Mouse (Mus musculus): ENCODE results near the gene Fam129c. TPM values are rescaled to one million over a fixed set of nuclear protein-coding genes. Genes with fewer than 3 reads are reported as not detected.
A peak's percentile ranks its signal among the peaks of the same experiment; 100 is the strongest.

Fam129c gene
- total RNA-seq, 2 experiments from 2014 or later: 6.1 to 11.6 TPM

GRCm38 (mm10) chr8:71572847-71573633 is 24.4 kb upstream of the Fam129c start:
- ATAC-seq (replicated peaks; ENCODE audit: poor library complexity, severe bottlenecking): no peak

- ATAC-seq (replicated peaks; ENCODE audit: poor library complexity, severe bottlenecking): no peak
Measured at GRCm38 (mm10) chr8:71574426-71574825, 23.0 kb upstream of the Fam129c start.

GRCm38 (mm10) chr8:71575020-71575419 is 22.4 kb upstream of the Fam129c start:
- ATAC-seq (replicated peaks; ENCODE audit: poor library complexity, severe bottlenecking): no peak

- no peak for ATAC-seq (replicated peaks; ENCODE audit: poor library complexity, severe bottlenecking)
Measured at GRCm38 (mm10) chr8:71577856-71578387, 19.5 kb upstream of the Fam129c start.

GRCm38 (mm10) chr8:71579009-71579408 is 18.4 kb upstream of the Fam129c start:
- no peak for ATAC-seq (replicated peaks; ENCODE audit: poor library complexity, severe bottlenecking)

GRCm38 (mm10) chr8:71579476-71579875 is 18.0 kb upstream of the Fam129c start:
- no peak for ATAC-seq (replicated peaks; ENCODE audit: poor library complexity, severe bottlenecking)

- peak; percentile 27; the same call in 1 of the 2 replicates for ATAC-seq (replicated peaks; ENCODE audit: poor library complexity, severe bottlenecking)
Measured at GRCm38 (mm10) chr8:71580201-71580600, 17.2 kb upstream of the Fam129c start.

- peak; percentile 54 for ATAC-seq (replicated peaks; ENCODE audit: poor library complexity, severe bottlenecking)
Measured at GRCm38 (mm10) chr8:71586891-71587290, 10.6 kb upstream of the Fam129c start.

GRCm38 (mm10) chr8:71588762-71589161 is 8.7 kb upstream of the Fam129c start:
- no peak for ATAC-seq (replicated peaks; ENCODE audit: poor library complexity, severe bottlenecking)

- ATAC-seq (replicated peaks; ENCODE audit: poor library complexity, severe bottlenecking): no peak
Measured at GRCm38 (mm10) chr8:71591017-71591416, 6.4 kb upstream of the Fam129c start.

GRCm38 (mm10) chr8:71591471-71592373 is 5.7 kb upstream of the Fam129c start, which contains the start of gene Pgls:
Pgls (plus strand) TSS chr8:71592176.
- peak; percentile 61 for ATAC-seq (replicated peaks; ENCODE audit: poor library complexity, severe bottlenecking)

GRCm38 (mm10) chr8:71592374-71593170 is 4.9 kb upstream of the Fam129c start:
- ATAC-seq (replicated peaks; ENCODE audit: poor library complexity, severe bottlenecking): peak; percentile 12; the same call in 1 of the 2 replicates

- 0 out of 2 replicates have a peak, but pooled peaks have one; percentile 10 for ATAC-seq (replicated peaks; ENCODE audit: poor library complexity, severe bottlenecking)
Measured at GRCm38 (mm10) chr8:71593556-71594323, 3.7 kb upstream of the Fam129c start.

GRCm38 (mm10) chr8:71594324-71594722 is 3.1 kb upstream of the Fam129c start:
- no peak for ATAC-seq (replicated peaks; ENCODE audit: poor library complexity, severe bottlenecking)

GRCm38 (mm10) chr8:71595862-71596261 is 1.6 kb upstream of the Fam129c start:
- peak; percentile 55 for ATAC-seq (replicated peaks; ENCODE audit: poor library complexity, severe bottlenecking)

- no peak for ATAC-seq (replicated peaks; ENCODE audit: poor library complexity, severe bottlenecking)
Measured at GRCm38 (mm10) chr8:71596384-71596783, 1.1 kb upstream of the Fam129c start.

- peak; percentile 17; the same call in 1 of the 2 replicates for ATAC-seq (replicated peaks; ENCODE audit: poor library complexity, severe bottlenecking)
Measured at GRCm38 (mm10) chr8:71596798-71597197, 650 bp upstream of the Fam129c start.

- no peak for ATAC-seq (replicated peaks; ENCODE audit: poor library complexity, severe bottlenecking)
Measured at GRCm38 (mm10) chr8:71598375-71598774, 927 bp downstream of the Fam129c start.

GRCm38 (mm10) chr8:71598841-71599240 is 1.4 kb downstream of the Fam129c start:
- no peak for ATAC-seq (replicated peaks; ENCODE audit: poor library complexity, severe bottlenecking)

All from granulocyte monocyte progenitor cell, adult 5-6 weeks (primary cell).